Mouse (Mus musculus) G1E (cell line): ENCODE results near the gene Cdca4.

Source experiments
- CTCF ChIP-seq: IDR thresholded peaks from 2 replicates; pipeline ENCODE4 v1.5.1; 2012; ENCODE audit warnings: low read depth, low read length, inconsistent platforms, mixed read lengths
- GATA1 ChIP-seq: IDR thresholded peaks from 2 replicates; pipeline ENCODE4 v1.6.1; 2012; ENCODE audit warnings: borderline replicate concordance, low read length, inconsistent platforms, mixed read lengths
- POLR2AphosphoS5 ChIP-seq: IDR thresholded peaks from 2 replicates; pipeline ENCODE4 v1.6.1; 2012; ENCODE audit warnings: low read depth, low read length, inconsistent platforms; ENCODE audit not compliant: insufficient replicate concordance
- TAL1 ChIP-seq: conservative IDR thresholded peaks from 2 replicates; pipeline ENCODE4 v1.6.1; 2012; ENCODE audit warnings: low read depth, low read length, inconsistent platforms, mixed read lengths

GRCm38 (mm10) chr12:112774481-112774880 is 54.7 kb downstream of the Cdca4 start:
- no peak for TF ChIP-seq CTCF
- no peak for TF ChIP-seq GATA1
- TF ChIP-seq TAL1: no peak
- TF ChIP-seq POLR2AphosphoS5: no peak
